Comparison of ENCODE assay signal across 33 mouse cellular contexts in the genomic region with DNA sequence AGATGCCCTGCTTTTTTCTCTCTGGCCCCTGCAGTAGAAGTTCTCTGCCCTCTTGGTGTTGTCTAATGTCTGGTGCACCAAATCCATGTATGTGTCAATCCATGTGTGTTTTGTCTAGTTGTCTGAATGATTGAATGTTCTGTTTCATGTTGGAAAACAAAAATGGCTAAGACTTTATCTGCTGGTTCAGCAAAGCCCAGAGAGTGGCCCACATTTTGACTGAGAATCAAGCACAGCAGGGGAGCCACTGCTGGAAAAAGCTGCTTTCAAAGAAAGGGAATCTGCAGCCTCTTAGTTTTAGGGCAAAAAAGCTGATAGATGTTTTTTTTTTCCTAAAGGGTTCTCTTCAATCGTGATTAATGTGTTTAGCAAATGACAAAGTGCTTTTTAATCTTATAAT. TPM values are rescaled to one million over a fixed set of nuclear protein-coding genes. Genes with fewer than 3 reads are reported as not detected.
"Had no signal": no experiment of that assay in that cellular context is flagged by ENCODE, and none has a peak within 500 bp of the region (broad histone marks: within the 10 kb centered on the region; RNA-seq: fewer than 3 reads in every experiment).

No protein-coding gene starts in this region.

- DNase-seq: gastrocnemius, adult 2 months; gastrocnemius, postnatal 10 days; gastrocnemius, postnatal 36 days; heart, adult 18-20 months; heart, postnatal 10 days; kidney, adult 8-10 months; kidney, postnatal 14 days; layer of hippocampus, adult 9-11 months; layer of hippocampus, postnatal 36 days; left cerebral cortex, postnatal 4 days; liver; liver, embryonic 13.5 days had no signal

- H3K9ac ChIP-seq: heart, embryonic 12.5 days; hindbrain, embryonic 13.5 days; hindbrain, embryonic 15.5 days; kidney, embryonic 15.5 days; limb, embryonic 12.5 days; liver, embryonic 13.5 days; liver, embryonic 15.5 days had no signal

- H3K27me3 ChIP-seq: hindbrain, embryonic 15.5 days had no signal

- H3K36me3 ChIP-seq: heart, embryonic 10.5 days; heart, embryonic 12.5 days; hindbrain, embryonic 13.5 days; hindbrain, embryonic 15.5 days; kidney, embryonic 15.5 days; limb, embryonic 12.5 days; liver, embryonic 13.5 days; liver, embryonic 15.5 days had no signal

- H3K27ac ChIP-seq: gastrocnemius, adult 2 months; heart, embryonic 10.5 days; hindbrain, embryonic 13.5 days; hindbrain, embryonic 15.5 days; hindbrain, postnatal 0 days; kidney, embryonic 15.5 days; kidney, postnatal 0 days; limb, embryonic 12.5 days; liver, embryonic 13.5 days; liver, embryonic 15.5 days had no signal

- H3K9me3 ChIP-seq: heart, embryonic 10.5 days; heart, embryonic 12.5 days; hindbrain, embryonic 13.5 days; hindbrain, embryonic 15.5 days; kidney, embryonic 15.5 days; limb, embryonic 12.5 days; liver, embryonic 13.5 days; liver, embryonic 15.5 days had no signal

- H3K4me3 ChIP-seq: gastrocnemius, adult 2 months; hindbrain, embryonic 13.5 days; hindbrain, embryonic 15.5 days; kidney, embryonic 15.5 days; limb, embryonic 12.5 days; liver, embryonic 13.5 days; liver, embryonic 15.5 days had no signal

- ATAC-seq: hindbrain, postnatal 0 days; intestine, embryonic 16.5 days had no signal

- H3K4me1 ChIP-seq: heart, embryonic 10.5 days; heart, embryonic 12.5 days; hindbrain, embryonic 13.5 days; hindbrain, embryonic 15.5 days; kidney, embryonic 15.5 days; limb, embryonic 12.5 days; liver, embryonic 13.5 days; liver, embryonic 15.5 days had no signal

RNA-seq across cellular contexts. Expression of gene 4930556J24Rik, which starts 30.2 kb away (rescaled TPM):
- total RNA-seq: gastrocnemius, adult 2 months; gastrocnemius, postnatal 10 days; gastrocnemius, postnatal 36 days; heart, adult 18-20 months; heart, adult 8-10 months; heart, postnatal 10 days; heart, postnatal 25 days; hematopoietic stem cell, adult 5-6 weeks; hindbrain, postnatal 0 days; layer of hippocampus, postnatal 14 days; left cerebral cortex, adult 18-20 months; left cerebral cortex, adult 8-10 months; left cerebral cortex, postnatal 25 days; left cerebral cortex, postnatal 4 days had no signal
- polyA plus RNA-seq: gonadal fat pad, adult 2 months; heart, embryonic 12.5 days; heart, embryonic 14.5 days; hindbrain, embryonic 13.5 days; intestine, embryonic 16.5 days; large intestine, adult 2 months; limb, embryonic 12.5 days; limb, embryonic 14.5 days; liver, embryonic 13.5 days had no signal

RNA-seq across cellular contexts. Expression of gene Gal3st1, which starts 37.0 kb away (rescaled TPM):
- polyA plus RNA-seq: heart, embryonic 14.5 days had no signal
